Mouse (Mus musculus) lung, postnatal 10 days (tissue): ENCODE data around the gene Gcn1l1.

Experiments used
- DNase-seq: peaks from one replicate; pipeline ENCODE4 v3.0.0; 2021

The Gcn1l1 gene

GRCm38 (mm10) chr5:115666366-115667065 lies 101.5 kb downstream of the Gcn1l1 start:
- DNase-seq = no peak

GRCm38 (mm10) chr5:115667210-115667609 lies 102.2 kb downstream of the Gcn1l1 start:
- no peak for DNase-seq

- no peak for DNase-seq
These were observed 102.8 kb downstream of the Gcn1l1 start for GRCm38 (mm10) chr5:115667894-115668293.

- no peak for DNase-seq
These were observed 103.9 kb downstream of the Gcn1l1 start for GRCm38 (mm10) chr5:115668986-115669385.

- DNase-seq = no peak
These were observed 104.9 kb downstream of the Gcn1l1 start for GRCm38 (mm10) chr5:115669974-115670373.

GRCm38 (mm10) chr5:115670406-115670805 lies 105.4 kb downstream of the Gcn1l1 start:
- no peak for DNase-seq

- no peak for DNase-seq
These were observed 106.8 kb downstream of the Gcn1l1 start for GRCm38 (mm10) chr5:115671846-115672245.
